Comparison of ENCODE assay signal across 8 mouse cellular contexts in the genomic region with DNA sequence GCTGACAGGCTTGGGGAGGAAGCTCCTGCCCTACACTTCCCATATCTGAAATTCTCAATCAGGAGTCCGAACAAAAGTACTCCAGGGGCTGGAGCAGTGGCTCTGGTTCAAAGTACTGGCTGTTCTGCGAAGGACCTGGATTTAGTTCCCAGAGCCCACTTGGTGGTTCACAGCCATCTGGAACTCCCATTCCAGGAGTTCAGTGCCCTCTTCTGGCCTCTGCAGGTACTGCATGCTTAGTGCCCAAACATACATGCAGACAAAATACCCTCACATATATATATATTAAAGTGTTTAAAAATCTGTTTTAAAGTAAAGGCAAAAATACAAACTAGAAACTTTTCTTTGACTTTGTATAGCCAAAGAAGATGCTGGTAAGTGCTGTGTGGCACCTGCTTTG.
DNase-seq lines count a peak whose midpoint lies in the region.

No protein-coding gene starts in this region.

- DNase-seq in gastrocnemius, postnatal 10 days = peak; percentile 39
- no peak for DNase-seq in gastrocnemius, postnatal 36 days
- peak; percentile 31 for DNase-seq in urinary bladder, postnatal 14 days (ENCODE audit: low spot score)
- no peak for DNase-seq in urinary bladder, postnatal 4 days (ENCODE audit: low spot score in 2 of 2)
- DNase-seq in limb, embryonic 10.5 days (ENCODE audit: low spot score) = peak; percentile 53
- no peak for DNase-seq in ovary, postnatal 14 days (ENCODE audit: low spot score)
- DNase-seq in heart, adult 9 months (ENCODE audit: low spot score in 2 of 2) = no peak
- DNase-seq in layer of hippocampus, postnatal 25 days (ENCODE audit: extremely low spot score in 1 of 2, low spot score in 1 of 2) = no peak

- H3K27ac ChIP-seq in limb, embryonic 10.5 days = no peak overlapping the region

- no peaks in the 10 kb centered on the region for H3K27me3 ChIP-seq in limb, embryonic 10.5 days (ENCODE audit: low read depth, poor library complexity, severe bottlenecking)

- WGBS in limb, embryonic 10.5 days = 93% methylated on average over 2 of the region's 2 CpGs

- H3K4me3 ChIP-seq in limb, embryonic 10.5 days = no peak overlapping the region

- H3K9me3 ChIP-seq in limb, embryonic 10.5 days (replicated peaks) = no peaks in the 10 kb centered on the region

- peaks cover 33% of the 10 kb centered on the region for H3K4me1 ChIP-seq in limb, embryonic 10.5 days

- intact Hi-C loops in gastrocnemius, postnatal 36 days (cut with DNase I) = loop anchor here (5.0 kb wide), 1 partner anchor 61 kb away; no protein-coding TSS in a partner anchor

- peaks cover 72% of the 10 kb centered on the region for H3K36me3 ChIP-seq in limb, embryonic 10.5 days

Comparison
In these comparisons a context has a peak if more than half of its experiments do, and no peak if none do; other contexts are left out.
1. DNase-seq: peak in gastrocnemius, postnatal 10 days (single experiment), urinary bladder, postnatal 14 days (single experiment) and limb, embryonic 10.5 days (single experiment); none in gastrocnemius, postnatal 36 days (0 of 2), urinary bladder, postnatal 4 days (0 of 2), ovary, postnatal 14 days (single experiment), heart, adult 9 months (0 of 2) and layer of hippocampus, postnatal 25 days (0 of 2).